In the genomic region with DNA sequence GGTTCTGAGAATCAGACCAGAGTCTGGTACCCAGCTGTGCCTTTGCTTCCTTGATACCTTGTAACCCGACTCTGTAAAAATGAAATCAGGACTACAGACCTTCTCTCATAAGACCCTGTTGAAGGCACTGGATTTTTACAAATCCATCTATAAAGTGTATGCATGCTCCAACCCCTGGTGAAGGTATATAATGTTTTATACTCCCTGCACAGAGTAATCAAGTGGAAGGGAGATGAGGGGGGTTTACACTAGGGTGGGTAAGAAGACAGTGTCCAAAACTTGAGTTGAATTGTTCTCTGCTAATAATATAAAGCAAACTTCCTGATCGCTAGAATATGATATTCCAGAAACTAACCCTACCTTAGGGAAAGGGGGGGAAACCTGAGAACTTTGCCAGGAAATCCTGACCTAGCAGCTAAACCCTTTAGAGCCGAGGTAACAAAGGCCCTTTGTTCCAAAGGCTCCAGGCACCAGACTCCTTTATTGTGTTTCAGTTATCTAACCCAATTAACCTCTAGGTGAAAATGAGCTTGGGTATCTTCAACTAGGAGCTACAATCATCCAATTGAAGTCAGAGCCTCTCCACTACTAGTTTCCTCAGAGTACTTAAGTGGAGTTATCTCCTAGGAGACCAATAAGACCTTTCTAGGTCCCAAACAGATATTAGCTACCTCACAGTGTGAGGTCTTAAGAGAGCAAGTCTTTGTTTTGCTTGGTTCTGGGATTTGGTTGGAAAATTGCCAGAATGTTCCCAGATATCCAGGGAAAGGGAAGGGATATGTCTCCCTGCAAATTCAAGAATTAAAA, we compare ENCODE assay signal across 16 mouse cellular contexts.
A peak's percentile ranks its signal among the peaks of the same experiment; 100 is the strongest.
DNase-seq lines count a peak whose midpoint lies in the region; ATAC-seq and TF ChIP-seq lines count a peak whose summit lies in the region.
"Had no signal": no experiment of that assay in that cellular context is flagged by ENCODE, and none has a peak within 500 bp of the region (broad histone marks: within the 10 kb centered on the region; RNA-seq: fewer than 3 reads in every experiment).

No protein-coding gene starts in this region.

- no peak overlapping the region for H3K4me3 ChIP-seq in heart, postnatal 0 days (ENCODE audit: low read depth, low read length)
- no peak overlapping the region for H3K4me3 ChIP-seq in midbrain, embryonic 14.5 days (replicated peaks; ENCODE audit: low read depth, low read length)
- no peak overlapping the region for H3K4me3 ChIP-seq in midbrain, postnatal 0 days (ENCODE audit: low read depth, low read length)
- no peak overlapping the region for H3K4me3 ChIP-seq in embryonic facial prominence, embryonic 15.5 days (replicated peaks)
- H3K4me3 ChIP-seq: hindbrain, embryonic 15.5 days; midbrain, embryonic 12.5 days; neural tube, embryonic 15.5 days had no signal

- H3K9ac ChIP-seq in heart, postnatal 0 days (replicated peaks; ENCODE audit: low read depth, low read length), result no peak overlapping the region
- H3K9ac ChIP-seq in midbrain, embryonic 14.5 days (replicated peaks; ENCODE audit: low read length), result no peak overlapping the region
- no peak overlapping the region for H3K9ac ChIP-seq in midbrain, postnatal 0 days (replicated peaks; ENCODE audit: low read length, poor library complexity, severe bottlenecking)
- no peak overlapping the region for H3K9ac ChIP-seq in embryonic facial prominence, embryonic 15.5 days
- H3K9ac ChIP-seq: hindbrain, embryonic 15.5 days; midbrain, embryonic 12.5 days; neural tube, embryonic 15.5 days had no signal

- no peak for TF ChIP-seq CTCF in heart, postnatal 0 days (IDR thresholded peaks at IDR 0.05; ENCODE audit: low read depth)
- TF ChIP-seq CTCF in midbrain, postnatal 0 days (IDR thresholded peaks at IDR 0.05), result no peak

- no peaks in the 10 kb centered on the region for H3K9me3 ChIP-seq in heart, postnatal 0 days (replicated peaks; ENCODE audit: control insufficient read depth, low read length)
- no peaks in the 10 kb centered on the region for H3K9me3 ChIP-seq in midbrain, embryonic 14.5 days (ENCODE audit: control insufficient read depth, low read length)
- H3K9me3 ChIP-seq in midbrain, postnatal 0 days (ENCODE audit: low read length), result no peaks in the 10 kb centered on the region
- no peaks in the 10 kb centered on the region for H3K9me3 ChIP-seq in embryonic facial prominence, embryonic 15.5 days (replicated peaks)
- H3K9me3 ChIP-seq: hindbrain, embryonic 15.5 days; midbrain, embryonic 12.5 days; neural tube, embryonic 15.5 days had no signal

- H3K4me2 ChIP-seq in heart, postnatal 0 days (ENCODE audit: low read depth, low read length), result no peak overlapping the region
- no peak overlapping the region for H3K4me2 ChIP-seq in midbrain, embryonic 14.5 days (ENCODE audit: low read length)
- H3K4me2 ChIP-seq in midbrain, postnatal 0 days (ENCODE audit: low read depth, low read length, poor library complexity, severe bottlenecking), result no peak overlapping the region
- no peak overlapping the region for H3K4me2 ChIP-seq in embryonic facial prominence, embryonic 15.5 days (replicated peaks)
- H3K4me2 ChIP-seq: hindbrain, embryonic 15.5 days; midbrain, embryonic 12.5 days; neural tube, embryonic 15.5 days had no signal

- 63% methylated on average over 3 of the region's 3 CpGs for WGBS in heart, postnatal 0 days
- 41% methylated on average over 3 of the region's 3 CpGs for WGBS in midbrain, embryonic 14.5 days
- WGBS in midbrain, postnatal 0 days, result 40% methylated on average over 3 of the region's 3 CpGs
- WGBS in embryonic facial prominence, embryonic 15.5 days, result 28% methylated on average over 3 of the region's 3 CpGs

- peaks cover 18% of the 10 kb centered on the region; the same call in 1 of the 2 replicates for H3K4me1 ChIP-seq in heart, postnatal 0 days (ENCODE audit: control insufficient read depth, insufficient read depth)
- peaks cover 2% of the 10 kb centered on the region; the same call in 1 of the 2 replicates for H3K4me1 ChIP-seq in midbrain, embryonic 14.5 days (ENCODE audit: control insufficient read depth, insufficient read depth, low read length)
- 0 out of 2 replicates have a peak, but pooled peaks cover 6% of the 10 kb centered on the region for H3K4me1 ChIP-seq in midbrain, postnatal 0 days (ENCODE audit: insufficient read depth, low read length)
- H3K4me1 ChIP-seq in embryonic facial prominence, embryonic 15.5 days, result 0 out of 2 replicates have a peak, but pooled peaks cover 4% of the 10 kb centered on the region

- intact Hi-C loops in heart, postnatal 36 days (cut with DNase I), result loop anchor here (2.0 kb wide), 1 partner anchor 131 kb away; a partner anchor contains a TSS

- TF ChIP-seq EP300 in heart, postnatal 0 days (IDR thresholded peaks at IDR 0.05; ENCODE audit: low read depth), result no peak

- H3K36me3 ChIP-seq in heart, postnatal 0 days (replicated peaks; ENCODE audit: control insufficient read depth, insufficient read depth, low read length), result peaks cover 17% of the 10 kb centered on the region
- H3K36me3 ChIP-seq in midbrain, embryonic 14.5 days (ENCODE audit: control insufficient read depth, insufficient read depth, low read length), result peaks cover 7% of the 10 kb centered on the region; the same call in 1 of the 2 replicates
- H3K36me3 ChIP-seq in midbrain, postnatal 0 days (ENCODE audit: insufficient read depth, low read length), result peaks cover 10% of the 10 kb centered on the region; the same call in 1 of the 2 replicates
- peaks cover 17% of the 10 kb centered on the region; the same call in 1 of the 2 replicates for H3K36me3 ChIP-seq in embryonic facial prominence, embryonic 15.5 days

- no peaks in the 10 kb centered on the region for H3K27me3 ChIP-seq in heart, postnatal 0 days (ENCODE audit: control insufficient read depth, insufficient read depth, low read length)
- no peaks in the 10 kb centered on the region for H3K27me3 ChIP-seq in midbrain, embryonic 14.5 days (ENCODE audit: control insufficient read depth, insufficient read depth, low read length)
- H3K27me3 ChIP-seq in midbrain, postnatal 0 days (ENCODE audit: insufficient read depth, low read length), result no peaks in the 10 kb centered on the region
- H3K27me3 ChIP-seq in embryonic facial prominence, embryonic 15.5 days, result no peaks in the 10 kb centered on the region
- H3K27me3 ChIP-seq: CH12.LX; hindbrain, embryonic 15.5 days; midbrain, embryonic 12.5 days; neural tube, embryonic 15.5 days had no signal

- ATAC-seq in heart, postnatal 0 days (ENCODE audit: insufficient read depth, low read depth), result no peak
- ATAC-seq in midbrain, embryonic 14.5 days (ENCODE audit: low FRiP score, low TSS enrichment), result no peak
- ATAC-seq in midbrain, postnatal 0 days (ENCODE audit: low FRiP score), result no peak
- ATAC-seq in embryonic facial prominence, embryonic 15.5 days (ENCODE audit: insufficient number of reproducible peaks, low FRiP score, low TSS enrichment, low read depth), result peak; percentile 47
- no peak for ATAC-seq in inflammation-experienced regulatory T-cells, adult 6 months
- ATAC-seq: lung, postnatal 0 days had no signal

- no peak for DNase-seq in heart, postnatal 0 days (ENCODE audit: low spot score)
- no peak for DNase-seq in heart, postnatal 36 days
- peak; percentile 31 for DNase-seq in midbrain, embryonic 14.5 days
- DNase-seq in midbrain, postnatal 0 days (ENCODE audit: low spot score), result no peak
- peak; percentile 40 for DNase-seq in retina, embryonic 14.5 days (ENCODE audit: low spot score)
- no peak for DNase-seq in urinary bladder, adult 18-20 months (ENCODE audit: low spot score in 2 of 2)
- DNase-seq: right cerebral cortex, postnatal 14 days; thymus, adult 2 months had no signal

- H3K27ac ChIP-seq in heart, postnatal 0 days (ENCODE audit: low read depth), result peak overlapping the region; percentile 12; the same call in 1 of the 2 replicates
- H3K27ac ChIP-seq in midbrain, embryonic 14.5 days (replicated peaks; ENCODE audit: low read depth, low read length), result no peak overlapping the region
- no peak overlapping the region for H3K27ac ChIP-seq in midbrain, postnatal 0 days (ENCODE audit: low read depth, low read length)
- no peak overlapping the region for H3K27ac ChIP-seq in embryonic facial prominence, embryonic 15.5 days (replicated peaks)
- H3K27ac ChIP-seq: hindbrain, embryonic 15.5 days; kidney, postnatal 0 days; midbrain, embryonic 12.5 days had no signal

Comparison
In these comparisons a context has a peak if more than half of its experiments do, and no peak if none do; other contexts are left out.
1. DNase-seq: peak in midbrain, embryonic 14.5 days (single experiment) and retina, embryonic 14.5 days (single experiment); none in heart, postnatal 0 days (single experiment), heart, postnatal 36 days (0 of 2), midbrain, postnatal 0 days (single experiment) and urinary bladder, adult 18-20 months (0 of 2).